Mouse (Mus musculus) brain, embryonic 14.5 days (tissue): ENCODE data around the gene Evc2. TPM values are rescaled to one million over a fixed set of nuclear protein-coding genes. Genes with fewer than 3 reads are reported as not detected.
A peak's percentile ranks its signal among the peaks of the same experiment; 100 is the strongest.

Experiments used
- DNase-seq: peaks from one replicate; pipeline ENCODE4 v3.0.0-alpha.2; 2011; ENCODE audit warnings: low read depth
- CTCF ChIP-seq: fragments of 200-500 bp; IDR thresholded peaks from 2 replicates; pipeline ENCODE4 v1.5.1; 2012; ENCODE audit warnings: inconsistent platforms, mild to moderate bottlenecking, moderate library complexity, borderline replicate concordance; ENCODE audit not compliant: insufficient read depth, insufficient read length; ENCODE audit errors: extremely low read depth
- POLR2A ChIP-seq: fragments of 200-500 bp; IDR thresholded peaks from 2 replicates; pipeline ENCODE4 v1.6.1; 2012; ENCODE audit warnings: mild to moderate bottlenecking, inconsistent platforms, borderline replicate concordance; ENCODE audit not compliant: poor library complexity, insufficient read depth, insufficient read length, severe bottlenecking; ENCODE audit errors: extremely low read depth
- polyA plus RNA-seq: library from polyadenylated mRNA; depleted of rRNA; stranded (reverse); fragments of >200 nt; gene quantifications from 2 replicates; pipeline ENCODE4 v1.2.3, GENCODE M21; 2012; rRNA removed

The Evc2 gene
- 8.8 and 13.5 TPM in 2 replicates for polyA plus RNA-seq

DNA sequence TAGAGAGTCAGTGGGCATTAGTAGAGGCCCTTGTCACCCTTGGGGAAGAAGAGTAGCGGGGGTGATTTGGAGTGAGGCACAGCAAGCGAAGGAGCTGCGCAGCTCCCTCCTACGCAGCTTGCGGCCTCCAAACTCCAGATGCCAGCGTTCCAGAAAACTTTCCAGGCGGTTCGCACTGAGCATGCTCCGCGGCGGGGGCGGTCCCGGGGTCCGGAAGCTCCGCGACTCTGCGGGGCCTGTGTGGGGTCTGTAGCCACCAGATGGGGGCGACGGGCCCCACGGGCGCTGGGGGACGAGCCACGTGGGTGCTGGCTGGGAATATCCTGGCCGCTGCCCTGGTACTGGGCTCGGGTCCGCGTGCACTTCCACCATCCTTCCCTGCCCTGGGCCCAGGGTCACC, at the start of gene Evc2:
Gene Evc2, plus strand, starts transcription at position 212 of the 400 bp plus-strand sequence.
- TF ChIP-seq CTCF (peak; percentile 8; the same call in 1 of the 2 replicates), POLR2A (no peak)
- DNase-seq: peak; percentile 87

DNA sequence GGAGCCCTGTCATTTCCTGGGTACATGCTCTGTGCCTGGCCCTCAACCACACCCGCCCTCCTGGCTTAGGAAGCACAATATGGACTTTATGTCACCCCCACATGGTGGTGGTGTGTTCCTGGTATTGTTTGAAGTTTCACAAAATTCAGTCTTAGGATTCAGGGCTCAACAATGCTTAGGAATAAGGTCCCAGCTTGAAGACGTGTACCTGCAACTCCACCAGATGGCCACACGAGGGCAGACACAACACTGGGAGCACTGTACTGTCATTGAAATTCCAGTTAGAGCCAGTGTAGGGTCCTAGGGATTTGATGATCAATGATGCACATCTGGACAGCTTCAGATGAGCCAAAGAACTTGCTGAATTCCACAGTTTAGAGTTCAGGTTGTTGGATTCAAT, 49.1 kb upstream of the Evc2 start:
- peak; percentile 78 for DNase-seq
- TF ChIP-seq CTCF (peak; percentile 88), POLR2A (no peak)

DNA sequence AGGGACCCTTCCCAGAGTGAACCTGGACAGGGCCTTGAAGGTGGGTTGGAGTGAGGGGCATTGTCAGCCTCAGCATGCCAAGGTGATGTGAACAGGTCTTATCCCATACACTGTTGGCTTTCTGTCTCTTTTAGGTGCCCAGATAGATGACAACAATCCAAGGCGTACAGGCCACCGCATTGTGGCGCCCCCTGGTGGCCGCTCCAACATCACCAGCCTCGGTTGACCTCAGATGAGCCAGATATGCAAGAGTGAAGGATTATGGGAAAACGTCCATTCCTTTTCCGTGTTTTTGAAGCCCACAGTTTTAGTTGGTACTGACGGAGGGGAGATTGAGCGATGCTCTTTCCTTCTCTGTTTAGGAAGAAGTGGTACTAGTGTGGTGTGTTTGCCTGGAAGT, 47.3 kb upstream of the Evc2 start:
- TF ChIP-seq POLR2A (no peak), CTCF (peak; percentile 81)
- DNase-seq: no peak

DNA sequence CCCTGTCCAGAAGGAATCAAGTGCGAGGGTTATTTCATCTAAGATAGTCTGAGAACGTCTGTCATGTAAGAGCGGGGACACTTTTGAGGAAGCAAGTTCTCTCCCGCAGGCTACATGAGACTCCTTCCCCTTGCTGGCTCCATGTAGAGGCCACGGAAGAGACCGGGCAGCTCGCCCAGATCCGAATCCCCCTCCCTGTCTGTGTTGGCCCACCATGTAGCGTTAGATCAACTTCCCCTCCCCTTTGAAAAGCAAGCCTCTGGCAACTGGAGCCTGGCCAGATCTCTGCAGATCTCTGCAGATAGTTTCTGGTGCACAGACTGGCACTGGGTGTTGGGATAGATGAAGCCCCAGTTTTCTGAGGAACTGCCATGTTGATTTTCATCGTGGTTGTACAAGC, 41.6 kb upstream of the Evc2 start:
- no peak for TF ChIP-seq POLR2A
- TF ChIP-seq CTCF: no peak
- DNase-seq: peak; percentile 90

DNA sequence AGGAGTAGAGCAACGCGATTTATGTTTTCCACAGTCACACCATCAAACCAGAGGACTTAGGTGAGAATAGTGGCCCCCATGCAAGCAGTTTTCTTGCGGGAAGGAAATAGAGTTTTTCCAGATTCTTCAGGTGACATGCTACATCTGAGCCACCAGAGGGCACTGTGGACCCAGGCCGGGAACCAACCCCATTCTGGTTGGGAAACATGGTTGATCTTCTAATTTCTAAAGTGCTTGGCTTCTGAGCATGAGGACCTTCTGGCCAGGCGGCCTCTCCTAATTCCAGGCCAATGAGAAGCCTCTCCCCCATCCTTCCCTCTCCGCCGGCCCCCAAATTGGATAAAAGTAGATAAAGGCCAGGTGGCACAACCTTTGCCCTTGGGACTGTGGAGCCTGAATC, 39.9 kb upstream of the Evc2 start:
- TF ChIP-seq POLR2A: no peak
- peak; percentile 92 for TF ChIP-seq CTCF
- peak; percentile 72 for DNase-seq

DNA sequence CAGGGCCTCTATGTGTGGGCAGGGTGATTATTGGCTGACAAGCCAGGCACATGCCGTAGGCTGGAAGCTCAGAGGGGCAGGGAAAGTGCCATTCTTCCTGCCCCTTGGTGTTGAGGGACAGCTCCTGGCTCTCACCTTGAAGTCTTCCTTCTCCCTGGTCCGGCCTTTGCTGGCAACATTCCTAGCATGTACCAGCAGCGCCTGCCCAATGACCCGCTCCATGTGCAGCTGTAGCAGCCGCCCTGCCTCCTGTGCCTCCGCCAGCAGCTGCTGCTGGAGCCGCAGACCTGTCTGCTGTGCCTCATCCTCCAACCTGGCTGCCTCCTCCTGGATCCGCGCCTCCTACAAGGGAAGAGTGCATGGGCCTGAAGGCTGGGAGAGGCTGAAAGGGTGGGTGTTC, 28.3 kb upstream of the Evc2 start:
- TF ChIP-seq POLR2A (no peak), CTCF (no peak)
- DNase-seq: no peak

DNA sequence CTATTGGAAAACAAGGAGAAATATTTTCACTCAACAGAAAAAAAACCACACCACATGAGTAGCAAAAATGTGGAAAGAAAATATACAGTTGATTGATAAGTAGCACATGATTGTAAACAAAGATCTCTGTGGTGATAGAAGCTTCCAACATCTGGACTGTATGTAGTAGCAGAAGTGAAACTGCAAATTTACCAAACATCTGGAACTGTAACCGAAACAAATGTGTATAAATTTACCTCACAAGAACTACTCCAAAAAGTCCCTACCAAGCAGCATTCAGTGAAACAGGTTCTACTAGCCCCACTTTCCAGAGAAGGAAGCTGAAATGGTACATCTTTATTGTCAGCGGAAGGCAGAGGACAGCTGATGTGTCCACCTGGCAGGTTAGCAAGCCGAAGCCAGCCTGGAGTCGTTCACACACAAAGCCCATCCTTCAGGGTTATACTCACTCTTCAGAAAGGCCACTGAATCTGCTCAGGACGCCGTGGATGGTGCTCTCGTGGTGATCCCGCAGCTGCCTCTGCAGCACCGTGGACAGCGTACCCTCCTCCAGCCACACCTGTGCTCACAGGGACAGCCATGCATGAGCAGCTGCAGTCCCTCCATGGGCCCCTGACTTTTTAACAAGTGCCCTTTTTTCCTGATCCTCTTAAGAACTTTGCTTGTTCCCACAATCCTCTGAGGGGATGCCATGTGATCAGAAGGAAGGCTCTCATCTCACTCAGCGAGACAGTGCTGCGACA, 25.1 kb upstream of the Evc2 start:
- DNase-seq: no peak
- no peak for TF ChIP-seq POLR2A
- TF ChIP-seq CTCF: no peak

DNA sequence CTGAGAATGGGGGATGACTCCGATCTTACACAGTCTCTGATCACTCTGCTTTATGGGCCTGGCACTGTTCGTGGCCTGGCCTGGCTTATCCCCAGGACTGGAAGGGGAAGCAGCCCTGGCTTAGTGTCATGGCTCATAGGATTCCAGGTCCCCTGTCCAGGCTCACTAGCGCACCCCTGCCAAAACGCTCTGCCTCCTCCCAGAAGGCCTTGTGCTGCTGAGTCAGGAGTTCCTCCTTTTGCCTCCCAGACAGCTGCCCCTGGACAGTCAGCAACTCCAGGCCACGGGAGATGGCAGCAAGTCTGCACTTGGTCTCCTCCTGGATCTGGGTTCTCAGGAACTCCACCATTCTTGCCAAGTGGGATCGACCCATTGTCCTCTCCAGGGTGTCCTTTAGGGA, 19.6 kb upstream of the Evc2 start:
- no peak for DNase-seq

DNA sequence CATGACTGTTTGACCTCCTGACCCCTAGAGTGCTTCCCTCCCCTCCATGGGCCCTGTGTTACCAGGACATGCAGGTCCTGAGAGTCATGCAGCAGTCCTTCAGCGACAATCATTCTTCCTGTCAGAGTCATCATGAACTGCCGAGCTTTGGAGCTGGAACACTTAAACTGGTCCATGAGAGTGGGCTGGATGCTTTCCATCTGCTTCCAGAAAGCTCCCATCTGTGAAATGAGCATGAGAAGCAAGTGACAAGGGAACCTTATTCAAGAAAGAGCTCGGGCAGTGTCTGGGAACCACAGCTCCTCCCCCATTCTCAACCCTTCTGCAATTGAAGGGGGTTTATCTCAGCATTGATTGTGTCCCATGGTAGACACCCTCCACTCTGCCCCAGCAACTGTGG, 18.1 kb upstream of the Evc2 start:
- peak; percentile 15 for DNase-seq
- TF ChIP-seq CTCF (no peak), POLR2A (no peak)

More for the DNA sequence above, 19.6 kb upstream of the Evc2 start:
- TF ChIP-seq POLR2A (no peak), CTCF (no peak)

DNA sequence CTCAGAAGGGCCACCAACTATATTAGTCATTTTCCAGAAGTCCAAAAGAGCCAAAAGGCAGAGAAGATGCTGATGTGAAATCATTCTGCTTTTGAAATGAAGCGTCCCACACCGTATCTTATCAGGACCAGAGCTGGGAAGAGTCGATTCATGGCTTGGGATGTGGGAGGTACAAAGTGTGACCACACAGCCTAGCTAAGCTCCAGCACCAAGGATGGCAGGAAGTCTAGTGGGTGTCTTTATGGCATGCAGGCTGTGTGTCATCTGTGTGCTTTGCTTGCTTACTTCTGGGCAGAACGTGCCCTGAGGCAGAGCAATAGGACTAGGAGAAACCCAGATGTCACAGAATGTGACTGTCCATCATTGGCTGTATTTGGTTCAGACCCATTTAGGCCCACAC, 17.5 kb upstream of the Evc2 start:
- TF ChIP-seq CTCF (no peak), POLR2A (no peak)
- DNase-seq: no peak

DNA sequence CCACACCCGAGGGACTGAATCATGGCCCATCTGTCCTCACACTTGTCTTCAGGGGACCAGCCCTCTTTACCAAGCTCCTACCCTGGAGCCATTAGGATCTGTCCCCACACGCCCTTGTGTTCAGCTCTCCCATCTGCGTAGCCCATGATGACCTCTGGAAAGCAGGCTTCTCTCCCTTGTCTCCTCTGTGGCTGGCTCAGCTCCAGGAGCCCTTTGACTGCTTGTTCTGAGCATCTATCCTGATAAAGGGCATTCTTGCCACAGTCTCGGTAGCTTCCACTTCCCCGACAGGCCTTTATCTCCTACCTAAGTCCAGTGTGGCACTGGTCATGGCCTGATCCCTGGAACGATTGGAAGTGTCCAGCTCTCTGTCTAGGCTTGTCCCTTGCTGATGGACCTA, 11.6 kb upstream of the Evc2 start:
- TF ChIP-seq POLR2A: no peak
- TF ChIP-seq CTCF: no peak
- DNase-seq: no peak
